Mouse (Mus musculus) limb, embryonic 14.5 days (tissue): ENCODE data around the gene Creb3. TPM values are rescaled to one million over a fixed set of nuclear protein-coding genes. Genes with fewer than 3 reads are reported as not detected.

Experiments used
- ATAC-seq: fragments of 200-750 bp; cut with Nextera tagmentation; 2 replicates; pipeline ENCODE4 v1.8.0; 2017; ENCODE audit warnings: low read depth, moderate number of reproducible peaks, moderate TSS enrichment; ENCODE audit not compliant: low FRiP score
- DNase-seq: peaks from one replicate; pipeline ENCODE4 v3.0.0-alpha.2; 2015; ENCODE audit warnings: low spot score
- H3K27ac ChIP-seq: fragments of 300-500 bp; sonication (generic); replicated peaks from 2 replicates; pipeline ENCODE4 v1.5.1; 2014; ENCODE audit warnings: low read depth, mild to moderate bottlenecking, low read length, moderate library complexity, mixed read lengths
- H3K27me3 ChIP-seq: fragments of 300-500 bp; sonication (generic); 2 replicates; pipeline ENCODE4 v1.6.1; 2014; ENCODE audit warnings: low read length, mixed read lengths; ENCODE audit not compliant: control insufficient read depth, insufficient read depth
- H3K36me3 ChIP-seq: fragments of 300-500 bp; sonication (generic); 2 replicates; pipeline ENCODE4 v1.6.1; 2014; ENCODE audit warnings: mild to moderate bottlenecking, low read length, moderate library complexity, mixed read lengths; ENCODE audit not compliant: control insufficient read depth, insufficient read depth
- H3K4me1 ChIP-seq: fragments of 300-500 bp; sonication (generic); 2 replicates; pipeline ENCODE4 v1.6.1; 2014; ENCODE audit warnings: antibody characterized with exemption, low read length, mixed read lengths; ENCODE audit not compliant: control insufficient read depth, insufficient read depth
- H3K4me2 ChIP-seq: fragments of 300-500 bp; sonication (generic); replicated peaks from 2 replicates; pipeline ENCODE4 v1.6.1; 2014; ENCODE audit warnings: low read depth, mild to moderate bottlenecking, low read length, moderate library complexity; ENCODE audit not compliant: severe bottlenecking
- H3K4me3 ChIP-seq: fragments of 300-500 bp; sonication (generic); replicated peaks from 2 replicates; pipeline ENCODE4 v1.5.1; 2014; ENCODE audit warnings: low read length
- H3K9ac ChIP-seq: fragments of 300-500 bp; sonication (generic); 2 replicates; pipeline ENCODE4 v1.6.1; 2014; ENCODE audit warnings: mild to moderate bottlenecking, low read depth, low read length, moderate library complexity; ENCODE audit not compliant: severe bottlenecking
- H3K9me3 ChIP-seq: fragments of 300-500 bp; sonication (generic); 2 replicates; pipeline ENCODE4 v1.6.1; 2016; ENCODE audit warnings: low read length; ENCODE audit not compliant: control insufficient read depth
- POLR2A ChIP-seq: fragments of 200-500 bp; IDR thresholded peaks from 2 replicates; pipeline ENCODE4 v1.8.0; 2012; ENCODE audit warnings: inconsistent platforms, mild to moderate bottlenecking, moderate library complexity, borderline replicate concordance; ENCODE audit not compliant: insufficient read depth, insufficient read length; ENCODE audit errors: extremely low read depth
- WGBS: fragments of 180-500 bp; shearing (Covaris S2); extraction: QIAGEN DNeasy Blood & Tissue Kit; methylation state at CpG from one replicate; pipeline ENCODE4 v1.1.7; 2014; 5-methylcytosine and 5-hydroxymethylcytosine counted together
- polyA plus RNA-seq, 2 experiments: library from polyadenylated mRNA; depleted of rRNA in 1 of 2; stranded (reverse) in 1 of 2; unstranded in 1 of 2; fragments of >200 nt; fragmentation: Nextera tagmentation in 1 of 2; extraction: Ambion mirVana in 1 of 2; gene quantifications; 2 replicates each; pipeline versions ENCODE4 v1.2.1 to v1.2.3; 2012 to 2014

The Creb3 gene
- polyA plus RNA-seq, 2 experiments: 51.7 to 78.5 TPM

DNA sequence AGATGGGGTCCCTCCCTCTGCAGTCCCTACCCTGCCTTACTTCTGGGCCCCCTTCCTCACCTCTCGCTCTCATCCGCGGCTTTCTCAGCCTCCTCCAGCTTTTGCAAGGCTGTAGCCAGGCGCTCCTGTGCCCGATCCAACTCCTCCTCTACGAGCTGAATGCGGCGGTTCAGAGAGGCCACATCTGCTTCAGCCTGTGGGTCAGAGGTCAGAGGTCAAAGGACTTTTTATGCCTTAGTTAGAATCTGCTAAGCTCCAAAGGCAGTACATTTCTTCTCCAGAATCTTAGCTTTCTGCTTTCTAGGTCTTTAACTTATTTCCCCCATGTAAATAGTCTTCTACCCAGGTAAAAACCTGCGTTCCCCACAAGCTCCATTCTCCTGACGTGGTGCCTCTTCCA, 42.6 kb upstream of the Creb3 start:
- Histone ChIP-seq H3K4me2 (peak overlapping the region; percentile 40; the same call in 1 of the 2 replicates), H3K4me3 (peak overlapping the region; percentile 23), H3K9ac (no peak overlapping the region), H3K27me3 (peaks cover 5% of the 10 kb centered on the region; the same call in 1 of the 2 replicates), H3K27ac (no peak overlapping the region), H3K36me3 (peaks cover 26% of the 10 kb centered on the region), H3K4me1 (peaks cover 15% of the 10 kb centered on the region), H3K9me3 (no peaks in the 10 kb centered on the region)
- no peak for ATAC-seq
- DNase-seq: no peak
- 19% methylated on average over 10 of the region's 10 CpGs for WGBS
- no peak for TF ChIP-seq POLR2A

DNA sequence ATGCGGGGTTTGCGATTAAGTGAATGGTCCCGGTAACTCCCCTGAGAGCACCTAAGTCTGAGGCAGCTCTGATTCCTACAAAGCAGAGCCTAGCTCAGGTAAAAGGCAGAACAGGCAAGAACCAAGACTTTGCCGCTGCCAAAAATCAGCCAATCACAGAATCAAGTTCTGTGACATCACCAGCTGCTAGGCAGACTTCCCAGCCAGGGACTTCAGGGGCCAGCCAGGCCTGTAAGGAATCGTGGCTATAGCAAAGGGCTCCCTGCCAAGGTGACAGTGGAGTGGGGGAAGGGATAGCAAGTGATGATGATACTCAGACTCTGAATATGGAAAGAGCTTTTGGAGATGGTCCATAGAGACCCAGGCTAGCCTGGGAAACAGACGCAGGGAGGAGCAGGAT, 42.2 kb upstream of the Creb3 start:
- H3K27ac ChIP-seq: no peak overlapping the region
- peak overlapping the region; percentile 40; the same call in 1 of the 2 replicates for H3K4me2 ChIP-seq
- peaks cover 26% of the 10 kb centered on the region for H3K36me3 ChIP-seq
- DNase-seq: peak; percentile 85
- no peaks in the 10 kb centered on the region for H3K9me3 ChIP-seq
- 10% methylated on average over 6 of the region's 6 CpGs for WGBS
- TF ChIP-seq POLR2A: no peak
- 0 out of 2 replicates have a peak, but pooled peaks have one; percentile 16 for ATAC-seq
- H3K27me3 ChIP-seq: peaks cover 5% of the 10 kb centered on the region; the same call in 1 of the 2 replicates
- no peak overlapping the region for H3K9ac ChIP-seq
- peak overlapping the region; percentile 23 for H3K4me3 ChIP-seq
- peaks cover 15% of the 10 kb centered on the region for H3K4me1 ChIP-seq

DNA sequence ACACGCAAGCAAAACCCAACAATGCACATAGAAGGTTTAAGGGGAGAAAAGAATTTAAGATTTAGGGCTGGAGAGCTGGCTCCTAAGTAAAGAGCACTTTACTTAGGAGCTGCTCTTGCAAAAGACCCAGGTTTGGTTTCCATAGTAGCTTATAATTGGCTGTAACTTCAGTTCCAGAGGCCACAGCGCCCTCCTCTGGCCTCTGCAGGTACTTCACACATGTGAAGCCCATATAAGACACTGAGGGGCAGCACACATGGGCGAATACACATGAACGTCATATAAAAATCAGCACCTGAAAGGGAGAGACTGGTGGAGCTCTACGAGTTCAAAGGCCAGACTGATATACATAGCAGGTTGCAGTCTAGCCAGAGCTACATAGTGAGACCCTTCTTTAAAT, 34.3 kb upstream of the Creb3 start:
- WGBS: 68% methylated on average over 5 of the region's 5 CpGs
- Histone ChIP-seq H3K4me3 (no peak overlapping the region), H3K27ac (no peak overlapping the region), H3K36me3 (peaks cover 27% of the 10 kb centered on the region), H3K9ac (no peak overlapping the region), H3K4me2 (no peak overlapping the region), H3K4me1 (peaks cover 4% of the 10 kb centered on the region; the same call in 1 of the 2 replicates), H3K27me3 (peaks cover 4% of the 10 kb centered on the region; the same call in 1 of the 2 replicates), H3K9me3 (no peaks in the 10 kb centered on the region)
- TF ChIP-seq POLR2A: no peak
- no peak for ATAC-seq
- DNase-seq: no peak

DNA sequence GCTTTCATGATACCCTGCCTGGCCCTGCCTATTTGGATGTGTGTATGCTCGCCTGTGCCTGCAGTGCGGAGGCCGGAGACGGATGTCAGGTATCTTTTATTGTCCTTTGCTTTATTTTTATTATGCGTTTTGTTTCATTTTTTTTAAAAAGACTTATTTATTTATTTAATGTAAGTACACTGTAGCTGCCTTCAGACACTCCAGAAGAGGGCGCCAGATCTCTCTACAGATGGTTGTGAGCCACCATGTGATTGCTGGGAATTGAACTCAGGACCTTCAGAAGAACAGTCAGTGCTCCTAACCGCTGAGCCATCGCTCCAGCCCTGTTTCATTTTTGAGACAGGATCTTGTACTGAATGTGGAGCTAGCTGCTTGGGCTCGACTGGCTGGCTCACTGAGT, 33.6 kb upstream of the Creb3 start:
- peaks cover 4% of the 10 kb centered on the region; the same call in 1 of the 2 replicates for H3K4me1 ChIP-seq
- WGBS: 75% methylated on average over 9 of the region's 9 CpGs

DNA sequence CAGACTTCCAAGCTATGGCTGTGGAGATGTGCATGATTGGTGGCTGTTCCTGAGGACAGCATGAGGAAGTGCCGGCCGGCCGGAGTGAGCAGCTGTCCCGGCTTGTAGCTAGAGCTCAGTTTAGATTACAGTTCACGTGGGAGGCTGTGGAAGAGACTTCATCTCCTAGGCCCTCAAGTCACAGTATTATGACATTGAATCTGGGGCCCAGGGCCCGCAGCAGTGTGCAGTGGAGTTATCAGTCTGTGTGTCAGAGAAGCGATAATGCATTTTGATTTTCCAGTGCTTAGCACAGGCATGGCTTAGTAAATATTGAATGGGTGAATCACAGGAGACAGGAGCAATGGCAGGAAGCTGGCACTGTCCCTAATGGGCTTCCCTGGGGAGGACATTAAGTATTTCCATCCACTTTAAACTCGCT, 32.0 kb upstream of the Creb3 start:
- DNase-seq (no peak), ATAC-seq (0 out of 2 replicates have a peak, but pooled peaks have one; percentile 55)
- peaks cover 49% of the 10 kb centered on the region for H3K36me3 ChIP-seq
- no peak overlapping the region for H3K4me2 ChIP-seq
- H3K4me1 ChIP-seq: no peaks in the 10 kb centered on the region
- no peak overlapping the region for H3K9ac ChIP-seq
- H3K27ac ChIP-seq: no peak overlapping the region
- H3K4me3 ChIP-seq: no peak overlapping the region
- 69% methylated on average over 8 of the region's 8 CpGs for WGBS
- TF ChIP-seq POLR2A: no peak
- no peaks in the 10 kb centered on the region for H3K9me3 ChIP-seq
- H3K27me3 ChIP-seq: 0 out of 2 replicates have a peak, but pooled peaks cover 2% of the 10 kb centered on the region

More for the DNA sequence above, 33.6 kb upstream of the Creb3 start:
- DNase-seq (no peak), ATAC-seq (no peak)
- Histone ChIP-seq H3K4me3 (no peak overlapping the region), H3K9me3 (no peaks in the 10 kb centered on the region), H3K4me2 (no peak overlapping the region), H3K27me3 (0 out of 2 replicates have a peak, but pooled peaks cover 2% of the 10 kb centered on the region), H3K36me3 (peaks cover 33% of the 10 kb centered on the region), H3K27ac (no peak overlapping the region), H3K9ac (no peak overlapping the region)
- TF ChIP-seq POLR2A: no peak
